Mouse (Mus musculus) myocyte (in vitro differentiated cells): ENCODE results near the gene Trim25.

Experiments used
- CEBPB ChIP-seq: IDR thresholded peaks from 2 replicates; pipeline ENCODE4 v1.6.1; 2011; ENCODE audit warnings: mild to moderate bottlenecking, moderate library complexity; ENCODE audit not compliant: poor library complexity, insufficient read depth, severe bottlenecking
- E2F4 ChIP-seq: IDR thresholded peaks from one replicate; pipeline ENCODE4 v1.6.1; 2011; ENCODE audit warnings: mild to moderate bottlenecking, control low read depth, moderate library complexity; ENCODE audit not compliant: insufficient read depth
- MAX ChIP-seq: IDR thresholded peaks from one replicate; pipeline ENCODE4 v1.6.1; 2011; ENCODE audit warnings: low read depth, mild to moderate bottlenecking, control low read depth
- MYOG ChIP-seq, 3 experiments: IDR thresholded peaks; one replicate each; pipeline ENCODE4 v1.6.1; 2011; ENCODE audit warnings: control low read depth in 2 of 3, low read depth in 2 of 3, mild to moderate bottlenecking in 2 of 3; ENCODE audit not compliant: insufficient read length in 2 of 3, control insufficient read depth in 1 of 3, insufficient read depth in 1 of 3
- POLR2A ChIP-seq: IDR thresholded peaks from one replicate; pipeline ENCODE4 v1.6.1; 2011; ENCODE audit warnings: low read depth, mild to moderate bottlenecking, control low read depth, moderate library complexity; ENCODE audit not compliant: insufficient read length
- POLR2AphosphoS2 ChIP-seq: IDR thresholded peaks from one replicate; pipeline ENCODE4 v1.6.1; 2011; ENCODE audit warnings: low read depth, control low read depth; ENCODE audit not compliant: insufficient read length
- USF1 ChIP-seq: IDR thresholded peaks from one replicate; pipeline ENCODE4 v1.6.1; 2011; ENCODE audit warnings: low read depth, mild to moderate bottlenecking, control low read depth, moderate library complexity

DNA sequence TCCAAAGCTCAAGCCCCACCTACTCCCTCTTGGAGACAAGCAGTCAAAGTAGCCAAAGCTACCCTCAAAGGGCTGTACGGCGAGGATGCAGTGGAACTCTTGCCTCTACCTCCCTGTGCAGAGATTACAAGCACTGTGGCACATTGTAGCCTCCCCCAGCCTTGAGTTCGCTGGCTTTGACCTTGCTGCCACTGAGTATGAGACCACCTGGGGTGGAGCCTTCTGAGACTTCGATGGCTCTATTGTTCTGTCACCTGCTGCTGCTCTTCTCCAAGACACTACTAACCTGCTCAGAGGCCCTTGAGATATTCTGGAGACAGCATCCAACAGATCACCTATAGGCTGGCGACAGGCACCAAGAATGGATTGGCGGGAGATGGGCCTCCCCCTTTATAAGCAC, 31.4 kb downstream of the Trim25 start:
- no peak for TF ChIP-seq CEBPB
- TF ChIP-seq POLR2A = no peak
- TF ChIP-seq USF1 = no peak
- TF ChIP-seq POLR2AphosphoS2 = no peak
- no peak for TF ChIP-seq E2F4
- TF ChIP-seq MAX = no peak
- TF ChIP-seq MYOG (IDR thresholded peaks at IDR 0.05; ENCODE audit: control insufficient read depth in 1 of 3, insufficient read depth in 1 of 3, insufficient read length in 2 of 3, low read depth in 2 of 3) = no peak
